Mouse (Mus musculus) stomach, adult 2 months (tissue): ENCODE measurements around the gene Slc40a1. TPM values are rescaled to one million over a fixed set of nuclear protein-coding genes. Genes with fewer than 3 reads are reported as not detected.

Experiments used
- polyA plus RNA-seq: library from polyadenylated mRNA; depleted of rRNA; stranded (reverse); fragments of >200 nt; gene quantifications from 2 replicates; pipeline ENCODE4 v1.2.3, GENCODE M21; 2012; rRNA removed

Gene Slc40a1
- polyA plus RNA-seq, result 0.60 and 0.81 TPM in 2 replicates

DNA sequence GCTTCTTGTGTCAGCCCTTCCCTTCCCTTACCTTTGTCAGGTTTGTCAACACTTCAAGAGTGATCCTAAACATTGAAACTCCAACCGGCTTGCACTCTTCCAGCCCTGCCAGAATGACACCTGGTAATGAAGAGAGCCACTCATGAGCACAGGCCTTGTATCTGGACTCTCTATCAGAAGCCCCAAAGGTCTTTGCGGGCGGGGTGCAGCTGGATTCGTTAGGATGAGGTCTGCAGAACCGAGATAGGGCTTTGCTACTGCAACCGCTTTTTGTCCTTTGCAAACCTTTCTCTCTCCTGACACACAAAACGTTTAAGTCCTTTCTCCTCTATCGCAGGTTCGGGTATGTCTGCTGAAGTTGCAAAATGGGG is at the start of gene Slc40a1:
Gene Slc40a1, minus strand, starts transcription at position 131 of the 371 bp plus-strand sequence.

DNA sequence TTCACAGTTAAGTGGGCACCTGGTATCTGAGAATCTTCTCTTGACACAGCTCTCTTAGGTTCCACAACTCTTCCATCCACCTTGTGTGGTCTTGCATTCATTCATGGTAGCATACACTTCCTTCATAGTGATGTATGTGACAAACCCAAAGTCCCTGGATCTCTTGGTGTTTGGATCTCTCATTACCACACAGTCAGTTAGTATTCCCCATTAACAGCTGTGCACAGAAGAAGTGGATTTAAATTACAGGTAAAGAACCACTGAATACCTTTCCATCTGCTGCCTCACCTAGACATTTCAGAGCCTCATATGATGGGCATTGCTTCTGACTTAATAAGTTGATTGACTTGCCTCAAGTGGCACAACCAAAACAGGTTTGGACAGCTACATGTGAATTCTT is 36.1 kb downstream of the Slc40a1 start, which contains the start of gene Gm5269:
Gene Gm5269, minus strand, starts transcription at position 101 of the 400 bp plus-strand sequence.

Other genes with a start within 250 kb of the Slc40a1 start
- gene Wdr75, start 131.4 kb downstream of the Slc40a1 start, polyA plus RNA-seq, result 16.1 and 18.8 TPM in 2 replicates
- gene Gm5269, start 36.2 kb downstream of the Slc40a1 start, polyA plus RNA-seq, result not detected in 2 replicates
- 0.01 TPM in 1 of 2 replicates, not detected in the other for gene Dnah7b, start 139.8 kb upstream of the Slc40a1 start, polyA plus RNA-seq